Comparison of ENCODE assay signal across 8 mouse cellular contexts in genomic region chr12:13145186-13146115, GRCm38 (mm10).
DNase-seq lines count a peak whose midpoint lies in the region; ATAC-seq and TF ChIP-seq lines count a peak whose summit lies in the region.

No protein-coding gene starts in this region.

- DNase-seq in embryonic facial prominence, embryonic 14.5 days (ENCODE audit: low spot score), result peak; percentile 72
- peak; percentile 90 for DNase-seq in kidney, adult 2 months
- no peak for DNase-seq in testis, postnatal 10 days (ENCODE audit: low spot score)
- no peak for DNase-seq in cerebellum, adult 8-10 months

- no peak for TF ChIP-seq POLR2A in kidney, adult 2 months (IDR thresholded peaks at IDR 0.05; ENCODE audit: low read depth, low read length)

- 60% methylated on average over 10 of the region's 10 CpGs for WGBS in forebrain, embryonic 16.5 days
- WGBS in forebrain, embryonic 12.5 days, result 67% methylated on average over 10 of the region's 10 CpGs
- 32% methylated on average over 10 of the region's 10 CpGs for WGBS in embryonic facial prominence, embryonic 14.5 days
- 43% methylated on average over 10 of the region's 10 CpGs for WGBS in kidney, adult 2 months
- WGBS in lung, embryonic 16.5 days, result 14% methylated on average over 10 of the region's 10 CpGs

- H3K9me3 ChIP-seq in forebrain, embryonic 16.5 days (ENCODE audit: control insufficient read depth, low read length), result no peaks in the 10 kb centered on the region
- H3K9me3 ChIP-seq in forebrain, embryonic 12.5 days, result no peaks in the 10 kb centered on the region
- H3K9me3 ChIP-seq in embryonic facial prominence, embryonic 14.5 days (ENCODE audit: control insufficient read depth, low read length), result no peaks in the 10 kb centered on the region
- no peaks in the 10 kb centered on the region for H3K9me3 ChIP-seq in lung, embryonic 16.5 days (ENCODE audit: control insufficient read depth, low read length)

- H3K9ac ChIP-seq in forebrain, embryonic 16.5 days (replicated peaks; ENCODE audit: low read depth, low read length), result no peak overlapping the region
- H3K9ac ChIP-seq in forebrain, embryonic 12.5 days, result no peak overlapping the region
- no peak overlapping the region for H3K9ac ChIP-seq in embryonic facial prominence, embryonic 14.5 days (ENCODE audit: low read depth, low read length)
- H3K9ac ChIP-seq in lung, embryonic 16.5 days (ENCODE audit: low read length), result no peak overlapping the region

- no peak for TF ChIP-seq CTCF in kidney, adult 2 months (conservative IDR thresholded peaks at IDR 0.05; ENCODE audit: insufficient read depth, insufficient read length, low read depth, low read length)

- H3K27ac ChIP-seq in forebrain, embryonic 16.5 days (ENCODE audit: low read length), result peak overlapping the region; percentile 50; the same call in 1 of the 2 replicates
- H3K27ac ChIP-seq in forebrain, embryonic 12.5 days, result no peak overlapping the region
- no peak overlapping the region for H3K27ac ChIP-seq in embryonic facial prominence, embryonic 14.5 days (replicated peaks; ENCODE audit: low read depth, low read length)
- H3K27ac ChIP-seq in kidney, adult 2 months (ENCODE audit: insufficient read depth, low read depth, low read length), result peak overlapping the region; percentile 77
- H3K27ac ChIP-seq in lung, embryonic 16.5 days (ENCODE audit: low read length), result peak overlapping the region; percentile 65

- peak; percentile 57 for ATAC-seq in forebrain, embryonic 16.5 days
- no peak for ATAC-seq in forebrain, embryonic 12.5 days (ENCODE audit: low FRiP score)
- ATAC-seq in embryonic facial prominence, embryonic 14.5 days (ENCODE audit: low read depth), result peak; percentile 78
- ATAC-seq in lung, embryonic 16.5 days (ENCODE audit: low read depth), result peak; percentile 94
- ATAC-seq in granulocyte monocyte progenitor cell, adult 5-6 weeks (replicated peaks; ENCODE audit: poor library complexity, severe bottlenecking), result no peak; the same call in 1 of the 2 replicates

- H3K27me3 ChIP-seq in forebrain, embryonic 16.5 days (replicated peaks; ENCODE audit: control insufficient read depth, insufficient read depth, low read length), result no peaks in the 10 kb centered on the region
- no peaks in the 10 kb centered on the region for H3K27me3 ChIP-seq in forebrain, embryonic 12.5 days
- no peaks in the 10 kb centered on the region for H3K27me3 ChIP-seq in embryonic facial prominence, embryonic 14.5 days (replicated peaks; ENCODE audit: control insufficient read depth, insufficient read depth, low read length)
- H3K27me3 ChIP-seq in kidney, adult 2 months (replicated peaks; ENCODE audit: control insufficient read depth, insufficient read depth, low read length), result no peaks in the 10 kb centered on the region; the same call in 1 of the 2 replicates
- no peaks in the 10 kb centered on the region for H3K27me3 ChIP-seq in lung, embryonic 16.5 days (ENCODE audit: control insufficient read depth, insufficient read depth, low read depth, low read length)

- H3K4me3 ChIP-seq in forebrain, embryonic 16.5 days (replicated peaks; ENCODE audit: low read length), result no peak overlapping the region
- no peak overlapping the region for H3K4me3 ChIP-seq in forebrain, embryonic 12.5 days (replicated peaks)
- H3K4me3 ChIP-seq in embryonic facial prominence, embryonic 14.5 days (ENCODE audit: low read depth, low read length), result no peak overlapping the region
- no peak overlapping the region for H3K4me3 ChIP-seq in kidney, adult 2 months (ENCODE audit: insufficient read depth, low read depth, low read length)
- H3K4me3 ChIP-seq in lung, embryonic 16.5 days (ENCODE audit: low read length), result no peak overlapping the region

- H3K4me2 ChIP-seq in forebrain, embryonic 16.5 days (ENCODE audit: low read length), result no peak overlapping the region
- no peak overlapping the region for H3K4me2 ChIP-seq in forebrain, embryonic 12.5 days
- H3K4me2 ChIP-seq in embryonic facial prominence, embryonic 14.5 days (ENCODE audit: low read depth, low read length), result no peak overlapping the region
- H3K4me2 ChIP-seq in lung, embryonic 16.5 days (ENCODE audit: low read depth, low read length), result no peak overlapping the region

- H3K36me3 ChIP-seq in forebrain, embryonic 16.5 days (ENCODE audit: control insufficient read depth, insufficient read depth), result no peaks in the 10 kb centered on the region
- H3K36me3 ChIP-seq in forebrain, embryonic 12.5 days (replicated peaks), result no peaks in the 10 kb centered on the region
- H3K36me3 ChIP-seq in embryonic facial prominence, embryonic 14.5 days (ENCODE audit: control insufficient read depth, insufficient read depth, low read length), result no peaks in the 10 kb centered on the region
- H3K36me3 ChIP-seq in kidney, adult 2 months (ENCODE audit: control insufficient read depth, insufficient read depth, low read length), result no peaks in the 10 kb centered on the region
- no peaks in the 10 kb centered on the region for H3K36me3 ChIP-seq in lung, embryonic 16.5 days (ENCODE audit: control insufficient read depth, insufficient read depth, low read length)

- H3K4me1 ChIP-seq in forebrain, embryonic 16.5 days (replicated peaks; ENCODE audit: control insufficient read depth, insufficient read depth, low read length), result peaks cover 9% of the 10 kb centered on the region
- peaks cover 3% of the 10 kb centered on the region; the same call in 1 of the 2 replicates for H3K4me1 ChIP-seq in forebrain, embryonic 12.5 days
- no peaks in the 10 kb centered on the region; the same call in 1 of the 2 replicates for H3K4me1 ChIP-seq in embryonic facial prominence, embryonic 14.5 days (ENCODE audit: control insufficient read depth, insufficient read depth, low read length)
- 0 out of 2 replicates have a peak, but pooled peaks cover 4% of the 10 kb centered on the region for H3K4me1 ChIP-seq in kidney, adult 2 months (ENCODE audit: control insufficient read depth, insufficient read depth, low read length)
- H3K4me1 ChIP-seq in lung, embryonic 16.5 days (replicated peaks; ENCODE audit: control insufficient read depth, insufficient read depth, low read length), result peaks cover 13% of the 10 kb centered on the region

Comparison
In these comparisons a context has a peak if more than half of its experiments do, and no peak if none do; other contexts are left out.
1. ATAC-seq: peak in forebrain, embryonic 16.5 days (single experiment), embryonic facial prominence, embryonic 14.5 days (single experiment) and lung, embryonic 16.5 days (single experiment); none in forebrain, embryonic 12.5 days (single experiment) and granulocyte monocyte progenitor cell, adult 5-6 weeks (single experiment).
2. H3K27ac ChIP-seq: peak in forebrain, embryonic 16.5 days (single experiment), kidney, adult 2 months (single experiment) and lung, embryonic 16.5 days (single experiment); none in forebrain, embryonic 12.5 days (single experiment) and embryonic facial prominence, embryonic 14.5 days (single experiment).
3. DNase-seq: peak in embryonic facial prominence, embryonic 14.5 days (single experiment) and kidney, adult 2 months (single experiment); none in testis, postnatal 10 days (single experiment) and cerebellum, adult 8-10 months (single experiment).